Mouse (Mus musculus) liver, embryonic 14.5 days (tissue): ENCODE data around the gene Lmcd1.

Source experiments
- CTCF ChIP-seq: IDR thresholded peaks from 2 replicates; pipeline ENCODE4 v1.5.1; 2016; ENCODE audit warnings: antibody characterized with exemption, low read depth, control low read depth
- EP300 ChIP-seq: IDR thresholded peaks from 2 replicates; pipeline ENCODE4 v1.6.1; 2016; ENCODE audit warnings: antibody characterized with exemption, low read depth

DNA sequence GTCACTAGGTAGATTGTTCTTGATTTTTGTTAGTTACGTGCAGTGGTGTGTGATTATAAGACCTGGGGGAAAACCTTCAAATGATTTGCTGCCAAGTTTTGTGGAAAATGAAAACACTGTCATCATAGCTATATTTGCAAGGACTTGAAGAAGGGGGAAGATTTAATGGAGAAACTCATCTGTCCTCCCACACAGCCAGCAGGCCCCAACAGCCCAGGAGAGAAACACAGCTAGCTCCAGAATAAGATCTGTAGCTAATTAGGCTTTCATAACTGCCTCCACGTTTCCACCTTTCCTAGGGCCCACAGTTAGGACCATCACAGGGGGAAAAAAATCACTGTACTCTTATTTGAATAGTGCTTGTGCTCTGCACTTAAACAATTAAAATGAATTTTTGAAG lies 10.5 kb downstream of the Lmcd1 start:
- TF ChIP-seq CTCF (no peak), EP300 (no peak)
